Mouse (Mus musculus) kidney, postnatal 36 days (tissue): Measurements from ENCODE around the gene Piwil4.
A peak's percentile ranks its signal among the peaks of the same experiment; 100 is the strongest.
"Not testable (repeated sequence)": the region's sequence is repeated elsewhere in the genome, so short reads cannot be mapped to it uniquely, and the experiment has no call there.

Source experiments
- DNase-seq, 2 experiments: peaks; one replicate each; pipeline ENCODE4 v3.0.0; 2021 to 2022; ENCODE audit warnings: mixed read lengths in 2 of 2

Gene Piwil4

GRCm38 (mm10) chr9:14724755-14725420, 15.6 kb downstream of the Piwil4 start:
- peak in 1 of 2 experiments; percentile 11 for DNase-seq

GRCm38 (mm10) chr9:14721610-14722009, 18.9 kb downstream of the Piwil4 start:
- DNase-seq, result no peak

- DNase-seq, result no peak
Measured at GRCm38 (mm10) chr9:14720384-14720783, 20.1 kb downstream of the Piwil4 start.

- DNase-seq, result no peak
Measured at GRCm38 (mm10) chr9:14718332-14718691, 22.2 kb downstream of the Piwil4 start.

- peak; percentile 30 to 63 for DNase-seq
Measured at GRCm38 (mm10) chr9:14717689-14718331, 22.7 kb downstream of the Piwil4 start.

GRCm38 (mm10) chr9:14715258-14715657, 25.3 kb downstream of the Piwil4 start:
- no peak for DNase-seq

GRCm38 (mm10) chr9:14710910-14711309, 29.6 kb downstream of the Piwil4 start:
- no peak for DNase-seq

- DNase-seq, result peak in 1 of 2 experiments; percentile 8
Measured at GRCm38 (mm10) chr9:14705321-14706162, 35.0 kb downstream of the Piwil4 start.

GRCm38 (mm10) chr9:14700795-14701194, 39.7 kb downstream of the Piwil4 start:
- DNase-seq, result not testable (repeated sequence)

GRCm38 (mm10) chr9:14699288-14699640, 41.3 kb downstream of the Piwil4 start:
- no peak for DNase-seq

GRCm38 (mm10) chr9:14698582-14699287, 41.8 kb downstream of the Piwil4 start:
- DNase-seq, result peak; percentile 84 to 92

- peak; percentile 11 to 58 for DNase-seq
Measured at GRCm38 (mm10) chr9:14697903-14698302, 42.6 kb downstream of the Piwil4 start.

GRCm38 (mm10) chr9:14689376-14690108, 51.0 kb downstream of the Piwil4 start:
- DNase-seq, result no peak

- no peak for DNase-seq
Measured at GRCm38 (mm10) chr9:14684363-14684762, 56.2 kb downstream of the Piwil4 start.

GRCm38 (mm10) chr9:14682741-14683140, 57.8 kb downstream of the Piwil4 start:
- no peak for DNase-seq

GRCm38 (mm10) chr9:14680584-14680983, 59.9 kb downstream of the Piwil4 start:
- DNase-seq, result no peak

- DNase-seq, result peak; percentile 6 to 8
Measured at GRCm38 (mm10) chr9:14675707-14676691, 64.5 kb downstream of the Piwil4 start.

- no peak for DNase-seq
Measured at GRCm38 (mm10) chr9:14674506-14674905, 66.0 kb downstream of the Piwil4 start.

- DNase-seq, result no peak
Measured at GRCm38 (mm10) chr9:14673109-14673508, 67.4 kb downstream of the Piwil4 start.

GRCm38 (mm10) chr9:14671965-14672364, 68.6 kb downstream of the Piwil4 start:
- DNase-seq, result not testable (repeated sequence)

GRCm38 (mm10) chr9:14668382-14668781, 72.2 kb downstream of the Piwil4 start:
- DNase-seq, result no peak
